Mouse (Mus musculus): ENCODE data around the gene Hvcn1.

DNA sequence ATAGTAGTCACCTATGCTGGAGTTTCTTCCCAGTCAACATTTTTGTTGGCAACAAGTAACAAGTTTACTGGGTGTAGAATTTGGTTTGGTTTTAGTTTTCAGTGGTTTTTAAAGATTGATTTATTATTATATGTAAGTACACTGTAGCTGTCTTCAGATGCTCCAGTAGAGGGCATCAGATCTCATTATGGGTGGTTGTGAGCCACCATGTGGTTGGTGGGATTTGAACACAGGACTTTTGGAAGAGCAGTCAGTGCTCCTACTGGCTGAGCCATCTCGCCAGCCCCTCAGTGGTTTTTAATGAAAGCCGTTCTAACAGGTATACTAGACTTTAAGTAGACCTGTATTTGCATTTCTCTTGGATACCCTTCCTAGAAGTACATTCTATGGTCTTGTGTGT lies 59.3 kb downstream of the Hvcn1 start:
- TF ChIP-seq CTCF (IDR thresholded peaks at IDR 0.05; ENCODE audit: control insufficient read depth, insufficient read depth, insufficient replicate concordance, low read depth, low read length) (no peak), POLR2A (IDR thresholded peaks at IDR 0.05; ENCODE audit: control insufficient read depth, low read depth, low read length) (no peak)
